Mouse (Mus musculus) bone marrow, adult 2 months (tissue): Measurements from ENCODE around the gene Tmed1. TPM values are rescaled to one million over a fixed set of nuclear protein-coding genes. Genes with fewer than 3 reads are reported as not detected.
"Not testable (repeated sequence)": the region's sequence is repeated elsewhere in the genome, so short reads cannot be mapped to it uniquely, and the experiment has no call there.

Source experiments
- H3K27ac ChIP-seq: fragments of 200-500 bp; 2 replicates; pipeline ENCODE4 v1.5.1; 2012; ENCODE audit warnings: low read depth, mild to moderate bottlenecking, control low read depth, inconsistent platforms, low read length; ENCODE audit not compliant: control insufficient read depth, poor library complexity, insufficient read depth
- H3K4me1 ChIP-seq: fragments of 200-500 bp; 2 replicates; pipeline ENCODE4 v1.6.1; 2011; ENCODE audit warnings: low read length; ENCODE audit not compliant: control insufficient read depth, insufficient read depth
- H3K4me3 ChIP-seq: fragments of 200-500 bp; replicated peaks from 2 replicates; pipeline ENCODE3; 2011; ENCODE audit warnings: mild to moderate bottlenecking, low read depth, low read length, control low read depth; ENCODE audit not compliant: control insufficient read depth
- CTCF ChIP-seq: fragments of 200-500 bp; IDR thresholded peaks from 2 replicates; pipeline ENCODE4 v1.5.1; 2011; ENCODE audit warnings: low read length, control low read depth; ENCODE audit not compliant: control insufficient read depth, insufficient read depth
- POLR2A ChIP-seq: fragments of 200-500 bp; IDR thresholded peaks from 2 replicates; pipeline ENCODE4 v1.6.1; 2011; ENCODE audit warnings: low read depth, mild to moderate bottlenecking, control low read depth, low read length, borderline replicate concordance; ENCODE audit not compliant: control insufficient read depth
- WGBS: fragments of 180-500 bp; shearing (Covaris S2); methylation state at CpG from one replicate; pipeline ENCODE4 v1.1.7; 2018; 5-methylcytosine and 5-hydroxymethylcytosine counted together
- polyA plus RNA-seq: library from polyadenylated mRNA; stranded (reverse); fragments of >200 nt; gene quantifications from 2 replicates; pipeline ENCODE4 v1.2.4, GENCODE M21; 2011; ENCODE audit warnings: low replicate concordance; ENCODE audit not compliant: missing spikeins, insufficient read depth, insufficient read length

Gene Tmed1
- polyA plus RNA-seq, 1 experiment: 6.7 TPM

- no peak overlapping the region for H3K4me3 ChIP-seq
- WGBS: 93% methylated on average over 2 of the region's 2 CpGs
- H3K4me1 ChIP-seq: no peaks in the 10 kb centered on the region
- no peak for TF ChIP-seq CTCF
- no peak for TF ChIP-seq POLR2A
- no peak overlapping the region for H3K27ac ChIP-seq
Observed at GRCm38 (mm10) chr9:21497664-21498063, 12.4 kb downstream of the Tmed1 start.

GRCm38 (mm10) chr9:21497050-21497542, 13.0 kb downstream of the Tmed1 start:
- no peak overlapping the region for H3K4me3 ChIP-seq
- H3K4me1 ChIP-seq: no peaks in the 10 kb centered on the region
- TF ChIP-seq POLR2A (no peak), CTCF (no peak)
- H3K27ac ChIP-seq: no peak overlapping the region
- 97% methylated on average over 16 of the region's 16 CpGs for WGBS

GRCm38 (mm10) chr9:21496308-21497049, 13.6 kb downstream of the Tmed1 start:
- 91% methylated on average over 19 of the region's 19 CpGs for WGBS
- H3K27ac ChIP-seq: no peak overlapping the region
- H3K4me3 ChIP-seq: no peak overlapping the region
- TF ChIP-seq POLR2A: no peak
- TF ChIP-seq CTCF: no peak
- H3K4me1 ChIP-seq: no peaks in the 10 kb centered on the region

- Histone ChIP-seq H3K4me3 (no peak overlapping the region), H3K4me1 (no peaks in the 10 kb centered on the region), H3K27ac (no peak overlapping the region)
- 92% methylated on average over 9 of the region's 9 CpGs for WGBS
- no peak for TF ChIP-seq POLR2A
- TF ChIP-seq CTCF: no peak
Observed at GRCm38 (mm10) chr9:21494726-21495125, 15.3 kb downstream of the Tmed1 start.

- Histone ChIP-seq H3K4me1 (no peaks in the 10 kb centered on the region), H3K27ac (no peak overlapping the region), H3K4me3 (no peak overlapping the region)
- WGBS: 86% methylated on average over 2 of the region's 2 CpGs
- no peak for TF ChIP-seq POLR2A
- no peak for TF ChIP-seq CTCF
Observed at GRCm38 (mm10) chr9:21493907-21494306, 16.1 kb downstream of the Tmed1 start.

- Histone ChIP-seq H3K27ac (no peak overlapping the region), H3K4me1 (no peaks in the 10 kb centered on the region), H3K4me3 (no peak overlapping the region)
- TF ChIP-seq POLR2A: no peak
- no peak for TF ChIP-seq CTCF
- 92% methylated on average over 9 of the region's 9 CpGs for WGBS
Observed at GRCm38 (mm10) chr9:21490696-21491095, 19.4 kb downstream of the Tmed1 start.

GRCm38 (mm10) chr9:21488246-21488645, 21.8 kb downstream of the Tmed1 start:
- 100% methylated on average over 1 of the region's 2 CpGs for WGBS
- H3K4me3 ChIP-seq, H3K4me1 ChIP-seq, H3K27ac ChIP-seq: not testable (repeated sequence)

GRCm38 (mm10) chr9:21484065-21484464, 26.0 kb downstream of the Tmed1 start:
- no peak overlapping the region for H3K27ac ChIP-seq
- 86% methylated on average over 4 of the region's 4 CpGs for WGBS
- H3K4me3 ChIP-seq: no peak overlapping the region
- TF ChIP-seq POLR2A (no peak), CTCF (no peak)
- H3K4me1 ChIP-seq: no peaks in the 10 kb centered on the region

GRCm38 (mm10) chr9:21477707-21478106, 32.3 kb downstream of the Tmed1 start:
- no peak for TF ChIP-seq CTCF
- TF ChIP-seq POLR2A: no peak
- 97% methylated on average over 6 of the region's 6 CpGs for WGBS
- Histone ChIP-seq H3K4me1 (no peaks in the 10 kb centered on the region), H3K4me3 (no peak overlapping the region), H3K27ac (no peak overlapping the region)
